Mouse (Mus musculus): ENCODE results near the gene Rasgef1a. TPM values are rescaled to one million over a fixed set of nuclear protein-coding genes. Genes with fewer than 3 reads are reported as not detected.

The Rasgef1a gene
- total and polyA plus RNA-seq, 3 experiments, result 0.04 to 0.19 TPM; not detected in 1

- TF ChIP-seq UBTF (IDR thresholded peaks at IDR 0.05; ENCODE audit: borderline replicate concordance, insufficient read depth, low read depth, low read length) (no peak), ZNF384 (IDR thresholded peaks at IDR 0.05; ENCODE audit: low read depth, low read length) (no peak), GABPA (IDR thresholded peaks at IDR 0.05; ENCODE audit: low read depth, low read length) (no peak), ELF1 (IDR thresholded peaks at IDR 0.05; ENCODE audit: low read depth, low read length) (no peak), JUND (IDR thresholded peaks at IDR 0.05; ENCODE audit: low read depth, low read length) (no peak), KAT2A (conservative IDR thresholded peaks at IDR 0.05; ENCODE audit: low read depth, low read length) (no peak), MYC (IDR thresholded peaks at IDR 0.05; ENCODE audit: low read depth, low read length) (no peak), TCF12 (IDR thresholded peaks at IDR 0.05; ENCODE audit: low read depth, low read length) (no peak), SIN3A (IDR thresholded peaks at IDR 0.05; ENCODE audit: low read length) (no peak), HCFC1 (IDR thresholded peaks at IDR 0.05; ENCODE audit: low read depth, low read length) (no peak), POLR2A (IDR thresholded peaks at IDR 0.05; ENCODE audit: control insufficient read depth in 1 of 2, insufficient read depth in 1 of 2, low read depth in 1 of 2, low read length in 2 of 2, poor library complexity in 1 of 2) (no peak), SMC3 (IDR thresholded peaks at IDR 0.05; ENCODE audit: low read depth, low read length) (no peak), POLR2AphosphoS5 (IDR thresholded peaks at IDR 0.05; ENCODE audit: borderline replicate concordance, low read depth, low read length) (no peak), MYB (IDR thresholded peaks at IDR 0.05; ENCODE audit: low read depth, low read length) (no peak), RCOR1 (IDR thresholded peaks at IDR 0.05; ENCODE audit: low read depth, low read length) (no peak), MAZ (IDR thresholded peaks at IDR 0.05; ENCODE audit: low read depth, low read length) (no peak), BHLHE40 (IDR thresholded peaks at IDR 0.05; ENCODE audit: borderline replicate concordance, low read depth, low read length) (no peak), CTCF (IDR thresholded peaks at IDR 0.05 in 2 of 3, conservative IDR thresholded peaks at IDR 0.05 in 1 of 3; ENCODE audit: control insufficient read depth in 1 of 3, insufficient read depth in 1 of 3, low read depth in 2 of 3, low read length in 3 of 3, poor library complexity in 1 of 3, severe bottlenecking in 1 of 3) (no peak)
- no peak for DNase-seq (ENCODE audit: low read depth, low spot score)
- Histone ChIP-seq H3K4me1 (ENCODE audit: control insufficient read depth in 1 of 2, insufficient read depth in 2 of 2, low read length in 2 of 2) (no peaks in the 10 kb centered on the region), H3K9ac (ENCODE audit: control insufficient read depth, low read depth, low read length, poor library complexity, severe bottlenecking) (no peak overlapping the region), H3K27me3 (ENCODE audit: control insufficient read depth in 1 of 2, insufficient read depth in 2 of 2, low read length in 2 of 2) (no peaks in the 10 kb centered on the region; a peak in 2 of 4 replicates), H3K36me3 (ENCODE audit: control insufficient read depth in 1 of 2, insufficient read depth in 2 of 2, low read length in 2 of 2) (no peaks in the 10 kb centered on the region), H3K9me3 (replicated peaks; ENCODE audit: insufficient read depth, low read length) (no peaks in the 10 kb centered on the region), H3K79me2 (ENCODE audit: control insufficient read depth, insufficient read depth, low read length, poor library complexity) (no peaks in the 10 kb centered on the region), H3K27ac (ENCODE audit: control insufficient read depth, low read depth, low read length) (no peak overlapping the region), H3K4me3 (ENCODE audit: control insufficient read depth in 1 of 2, insufficient read depth in 1 of 2, low read depth in 2 of 2, low read length in 2 of 2) (no peak overlapping the region)
Observed at GRCm38 (mm10) chr6:117991297-117991696, 19.9 kb upstream of the Rasgef1a start.

DNA sequence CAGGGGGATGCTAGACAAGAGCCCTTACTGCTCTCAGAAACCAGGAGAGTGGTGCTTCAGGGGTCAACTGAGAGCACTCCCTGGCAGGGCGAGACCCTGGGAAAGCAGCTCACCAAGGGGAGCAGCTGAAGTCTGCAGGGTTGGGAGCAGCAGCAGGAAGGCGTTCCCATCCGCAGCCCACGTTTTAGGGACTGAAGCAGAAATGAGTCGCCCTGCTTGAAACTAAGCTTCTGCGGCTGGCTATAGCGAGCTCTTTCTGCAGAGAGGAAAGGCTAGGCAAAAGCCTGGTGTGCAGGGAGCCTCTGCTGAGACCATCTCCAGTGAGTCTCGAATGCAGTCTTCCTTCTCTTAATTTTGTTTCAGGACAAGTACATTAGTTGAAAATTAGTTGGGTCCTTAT, 19.3 kb upstream of the Rasgef1a start:
- H3K27ac ChIP-seq (ENCODE audit: control insufficient read depth, low read depth, low read length), result no peak overlapping the region
- no peaks in the 10 kb centered on the region for H3K36me3 ChIP-seq (ENCODE audit: control insufficient read depth in 1 of 2, insufficient read depth in 2 of 2, low read length in 2 of 2)
- no peak overlapping the region for H3K4me3 ChIP-seq (ENCODE audit: control insufficient read depth in 1 of 2, insufficient read depth in 1 of 2, low read depth in 2 of 2, low read length in 2 of 2)
- H3K79me2 ChIP-seq (ENCODE audit: control insufficient read depth, insufficient read depth, low read length, poor library complexity), result no peaks in the 10 kb centered on the region
- no peak overlapping the region for H3K9ac ChIP-seq (ENCODE audit: control insufficient read depth, low read depth, low read length, poor library complexity, severe bottlenecking)
- no peak for TF ChIP-seq SIN3A (IDR thresholded peaks at IDR 0.05; ENCODE audit: low read length)
- no peak for TF ChIP-seq ZMIZ1 (IDR thresholded peaks at IDR 0.05; ENCODE audit: low read depth, low read length)
- no peak for TF ChIP-seq SMC3 (IDR thresholded peaks at IDR 0.05; ENCODE audit: low read depth, low read length)
- TF ChIP-seq POLR2AphosphoS5 (IDR thresholded peaks at IDR 0.05; ENCODE audit: borderline replicate concordance, low read depth, low read length), result no peak
- TF ChIP-seq TAL1 (IDR thresholded peaks at IDR 0.05; ENCODE audit: low read length), result no peak
- no peak for TF ChIP-seq USF1 (IDR thresholded peaks at IDR 0.05; ENCODE audit: low read depth, low read length)
- no peak for TF ChIP-seq MAFK (IDR thresholded peaks at IDR 0.05; ENCODE audit: borderline replicate concordance, low read depth, low read length)
- no peak for TF ChIP-seq TCF12 (IDR thresholded peaks at IDR 0.05; ENCODE audit: low read depth, low read length)
- TF ChIP-seq BHLHE40 (IDR thresholded peaks at IDR 0.05; ENCODE audit: borderline replicate concordance, low read depth, low read length), result no peak
- TF ChIP-seq POLR2AphosphoS2 (IDR thresholded peaks at IDR 0.05; ENCODE audit: low read length), result no peak
- TF ChIP-seq MXI1 (IDR thresholded peaks at IDR 0.05; ENCODE audit: low read depth, low read length), result no peak
- TF ChIP-seq ZKSCAN1 (IDR thresholded peaks at IDR 0.05; ENCODE audit: low read depth, low read length), result no peak
- TF ChIP-seq MAZ (IDR thresholded peaks at IDR 0.05; ENCODE audit: low read depth, low read length), result no peak
- TF ChIP-seq ZC3H11A (IDR thresholded peaks at IDR 0.05; ENCODE audit: low read depth, low read length), result no peak
- no peak for TF ChIP-seq POLR2A (IDR thresholded peaks at IDR 0.05; ENCODE audit: control insufficient read depth in 1 of 2, insufficient read depth in 1 of 2, low read depth in 1 of 2, low read length in 2 of 2, poor library complexity in 1 of 2)
- TF ChIP-seq E2F4 (IDR thresholded peaks at IDR 0.05; ENCODE audit: borderline replicate concordance, low read depth, low read length), result no peak
- TF ChIP-seq KAT2A (conservative IDR thresholded peaks at IDR 0.05; ENCODE audit: low read depth, low read length), result no peak
- TF ChIP-seq ZNF384 (IDR thresholded peaks at IDR 0.05; ENCODE audit: low read depth, low read length), result no peak
- TF ChIP-seq GATA1 (IDR thresholded peaks at IDR 0.05; ENCODE audit: low read depth, low read length), result no peak
- TF ChIP-seq UBTF (IDR thresholded peaks at IDR 0.05; ENCODE audit: borderline replicate concordance, insufficient read depth, low read depth, low read length), result no peak
- no peaks in the 10 kb centered on the region for H3K9me3 ChIP-seq (replicated peaks; ENCODE audit: insufficient read depth, low read length)
- no peaks in the 10 kb centered on the region; a peak in 2 of 4 replicates for H3K27me3 ChIP-seq (ENCODE audit: control insufficient read depth in 1 of 2, insufficient read depth in 2 of 2, low read length in 2 of 2)
- no peak for DNase-seq (ENCODE audit: low read depth, low spot score)
- H3K4me1 ChIP-seq (ENCODE audit: control insufficient read depth in 1 of 2, insufficient read depth in 2 of 2, low read length in 2 of 2), result no peaks in the 10 kb centered on the region
